Mouse (Mus musculus): ENCODE data around the gene Cyb561d1.

DNA sequence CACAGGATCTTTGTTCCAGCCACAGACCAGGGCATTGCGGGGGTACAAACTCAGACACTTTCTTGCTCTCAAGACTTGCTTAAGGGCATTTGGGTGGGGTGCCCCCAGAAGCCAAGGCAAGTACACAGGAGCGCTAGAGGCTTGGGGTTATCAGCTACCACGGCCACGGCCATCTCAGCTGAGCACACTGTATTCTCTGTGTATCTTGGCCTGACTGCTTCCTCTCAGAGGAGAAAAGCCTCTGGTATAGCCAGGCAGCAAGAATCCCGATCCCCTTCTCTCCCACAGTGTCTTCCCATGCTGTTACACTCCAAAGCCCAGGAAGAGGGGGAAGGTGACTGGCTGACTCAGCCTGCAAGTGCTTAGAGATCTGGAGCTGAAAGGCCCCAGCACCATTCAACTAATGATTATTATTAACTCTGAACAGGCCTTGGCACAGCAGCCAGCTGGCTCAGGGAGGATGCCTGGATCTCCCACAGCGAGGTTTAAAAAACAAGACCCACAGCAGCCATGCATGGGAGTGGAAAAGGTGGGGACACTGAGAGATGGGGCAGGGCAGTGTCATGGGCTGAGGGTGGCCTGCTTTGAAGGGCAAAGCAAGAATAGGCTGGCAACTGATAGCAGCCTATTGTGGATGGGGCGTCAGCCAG is 4.9 kb downstream of the Cyb561d1 start:
- no peak for TF ChIP-seq POLR2A (IDR thresholded peaks at IDR 0.05; ENCODE audit: insufficient read depth, low read depth, low read length)
- TF ChIP-seq CTCF (IDR thresholded peaks at IDR 0.05): no peak

Measured in heart, adult 2 months (tissue).